Mouse (Mus musculus): Measurements from ENCODE around the gene Esyt1. TPM values are rescaled to one million over a fixed set of nuclear protein-coding genes. Genes with fewer than 3 reads are reported as not detected.
"Not testable (repeated sequence)": the region's sequence is repeated elsewhere in the genome, so short reads cannot be mapped to it uniquely, and the experiment has no call there.

The Esyt1 gene
- polyA plus RNA-seq, 1 experiment, result 75.2 TPM

DNA sequence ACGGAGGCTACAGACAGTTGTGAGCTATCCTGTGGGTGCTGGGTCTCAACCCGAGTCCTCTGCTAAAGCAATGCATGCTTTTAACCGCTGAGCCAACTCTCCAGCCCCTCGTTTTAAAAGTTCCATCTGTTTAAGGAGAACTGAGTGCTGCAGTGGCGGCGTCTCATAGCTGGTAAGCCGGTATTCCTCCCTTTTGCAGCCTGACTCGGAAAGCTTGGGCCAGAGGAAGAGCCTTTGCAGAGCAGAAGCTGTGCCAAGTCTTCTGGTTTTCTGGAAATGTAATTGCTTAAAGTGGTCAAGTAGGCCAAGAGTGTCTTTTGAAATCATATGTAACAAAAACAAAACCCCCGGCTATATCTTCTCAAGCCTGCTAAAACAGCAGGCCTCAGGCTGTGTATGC is 17.4 kb downstream of the Esyt1 start:
- no peak overlapping the region for H3K4me3 ChIP-seq (ENCODE audit: insufficient read depth, low read length)
- no peak overlapping the region for H3K27ac ChIP-seq (ENCODE audit: insufficient read depth, low read length)
- no peaks in the 10 kb centered on the region; the same call in 1 of the 2 replicates for H3K4me1 ChIP-seq (ENCODE audit: control insufficient read depth, insufficient read depth, low read length)
- TF ChIP-seq CTCF (IDR thresholded peaks at IDR 0.05; ENCODE audit: borderline replicate concordance, insufficient read depth, low read length) (no peak), POLR2A (IDR thresholded peaks at IDR 0.05; ENCODE audit: low read depth, low read length) (no peak)

GRCm38 (mm10) chr10:128505974-128506373 is 19.7 kb downstream of the Esyt1 start:
- Histone ChIP-seq H3K4me3 (ENCODE audit: insufficient read depth, low read length) (no peak overlapping the region), H3K27ac (ENCODE audit: insufficient read depth, low read length) (no peak overlapping the region)
- TF ChIP-seq CTCF (IDR thresholded peaks at IDR 0.05; ENCODE audit: borderline replicate concordance, insufficient read depth, low read length) (no peak), POLR2A (IDR thresholded peaks at IDR 0.05; ENCODE audit: low read depth, low read length) (no peak)

DNA sequence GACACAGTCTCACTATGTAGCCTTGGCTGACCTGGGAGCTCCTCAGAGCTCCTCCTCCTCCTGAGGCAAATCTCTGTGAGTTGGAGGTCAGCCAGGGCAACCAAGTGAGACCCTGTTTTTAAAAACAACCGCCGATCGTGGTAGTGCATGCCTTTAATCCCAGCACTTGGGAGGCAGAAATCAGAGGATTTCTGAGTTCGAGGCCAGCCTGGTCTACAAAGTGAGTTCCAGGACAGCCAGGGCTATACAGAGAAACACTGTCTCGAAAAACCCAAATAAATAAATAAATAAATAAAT is 20.4 kb downstream of the Esyt1 start:
- not testable (repeated sequence) for H3K4me1 ChIP-seq (ENCODE audit: control insufficient read depth, insufficient read depth, low read length); H3K4me3 ChIP-seq (ENCODE audit: insufficient read depth, low read length); H3K27ac ChIP-seq (ENCODE audit: insufficient read depth, low read length)

More at GRCm38 (mm10) chr10:128505974-128506373, 19.7 kb downstream of the Esyt1 start:
- H3K4me1 ChIP-seq (ENCODE audit: control insufficient read depth, insufficient read depth, low read length), result peaks cover 2% of the 10 kb centered on the region; the same call in 1 of the 2 replicates

DNA sequence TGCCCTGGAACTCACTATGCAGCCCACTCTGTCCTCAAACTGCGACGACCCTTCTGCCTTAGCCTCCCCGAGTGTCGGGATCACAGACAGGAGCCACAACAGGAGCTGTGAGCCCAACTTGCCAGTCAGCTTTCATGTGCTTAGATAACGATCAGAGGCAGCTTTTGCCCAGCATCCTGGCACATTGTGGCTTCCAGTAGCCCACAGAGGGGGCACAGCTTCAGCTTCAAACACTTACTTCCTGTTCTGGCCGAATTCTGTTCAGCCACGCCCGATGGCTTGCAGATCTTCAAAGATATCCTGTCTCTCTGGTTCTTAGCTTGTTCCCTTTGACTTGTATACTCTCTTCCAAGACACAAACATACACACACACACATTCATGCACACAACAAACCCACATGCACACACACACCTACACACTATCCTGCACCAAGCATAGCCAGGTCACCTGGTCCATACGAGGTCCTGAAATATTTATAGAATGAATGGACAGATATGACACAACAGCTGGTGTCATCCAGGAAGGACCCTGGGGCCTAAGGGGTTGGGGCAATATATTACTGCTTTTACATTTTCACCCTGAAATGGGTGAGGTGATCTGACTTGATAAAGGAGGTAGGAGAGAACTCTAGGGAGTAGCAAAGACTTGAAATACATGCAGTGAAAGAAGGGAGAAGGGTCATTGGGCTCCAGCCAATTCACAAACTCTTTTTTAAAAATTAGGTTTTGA is 20.9 kb downstream of the Esyt1 start:
- H3K4me1 ChIP-seq (ENCODE audit: control insufficient read depth, insufficient read depth, low read length), result peaks cover 2% of the 10 kb centered on the region; the same call in 1 of the 2 replicates
- TF ChIP-seq POLR2A (IDR thresholded peaks at IDR 0.05; ENCODE audit: low read depth, low read length), result no peak
- TF ChIP-seq CTCF (IDR thresholded peaks at IDR 0.05; ENCODE audit: borderline replicate concordance, insufficient read depth, low read length), result no peak
- H3K27ac ChIP-seq (ENCODE audit: insufficient read depth, low read length), result no peak overlapping the region
- no peak overlapping the region for H3K4me3 ChIP-seq (ENCODE audit: insufficient read depth, low read length)

DNA sequence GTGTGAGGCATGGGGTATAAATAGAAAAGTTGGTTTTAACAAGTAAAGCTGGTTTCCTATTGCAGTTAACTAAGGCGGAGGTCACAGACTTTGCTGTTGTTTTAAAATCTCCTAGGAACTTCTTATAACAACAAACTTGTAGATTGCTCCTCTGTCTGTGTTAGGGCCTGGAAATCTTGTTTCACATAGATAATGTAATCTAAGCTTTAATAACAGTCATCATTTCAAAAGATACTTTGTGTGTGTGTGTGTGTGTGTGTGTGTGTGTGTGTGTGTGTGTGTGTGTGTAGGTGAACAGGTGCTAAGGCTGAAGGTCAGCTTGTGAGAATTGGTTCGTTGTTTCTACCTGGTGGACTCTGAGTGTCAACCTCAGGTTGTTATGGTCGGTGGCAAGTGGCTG is 21.7 kb downstream of the Esyt1 start:
- Histone ChIP-seq H3K4me1 (ENCODE audit: control insufficient read depth, insufficient read depth, low read length) (peaks cover 2% of the 10 kb centered on the region; the same call in 1 of the 2 replicates), H3K4me3 (ENCODE audit: insufficient read depth, low read length) (no peak overlapping the region), H3K27ac (ENCODE audit: insufficient read depth, low read length) (no peak overlapping the region)
- TF ChIP-seq CTCF (IDR thresholded peaks at IDR 0.05; ENCODE audit: borderline replicate concordance, insufficient read depth, low read length) (no peak), POLR2A (IDR thresholded peaks at IDR 0.05; ENCODE audit: low read depth, low read length) (no peak)

GRCm38 (mm10) chr10:128503532-128503931 is 22.1 kb downstream of the Esyt1 start:
- H3K4me3 ChIP-seq (ENCODE audit: insufficient read depth, low read length), result no peak overlapping the region
- TF ChIP-seq POLR2A (IDR thresholded peaks at IDR 0.05; ENCODE audit: low read depth, low read length) (no peak), CTCF (IDR thresholded peaks at IDR 0.05; ENCODE audit: borderline replicate concordance, insufficient read depth, low read length) (no peak)
- H3K4me1 ChIP-seq (ENCODE audit: control insufficient read depth, insufficient read depth, low read length), result peaks cover 2% of the 10 kb centered on the region; the same call in 1 of the 2 replicates
- H3K27ac ChIP-seq (ENCODE audit: insufficient read depth, low read length), result no peak overlapping the region

DNA sequence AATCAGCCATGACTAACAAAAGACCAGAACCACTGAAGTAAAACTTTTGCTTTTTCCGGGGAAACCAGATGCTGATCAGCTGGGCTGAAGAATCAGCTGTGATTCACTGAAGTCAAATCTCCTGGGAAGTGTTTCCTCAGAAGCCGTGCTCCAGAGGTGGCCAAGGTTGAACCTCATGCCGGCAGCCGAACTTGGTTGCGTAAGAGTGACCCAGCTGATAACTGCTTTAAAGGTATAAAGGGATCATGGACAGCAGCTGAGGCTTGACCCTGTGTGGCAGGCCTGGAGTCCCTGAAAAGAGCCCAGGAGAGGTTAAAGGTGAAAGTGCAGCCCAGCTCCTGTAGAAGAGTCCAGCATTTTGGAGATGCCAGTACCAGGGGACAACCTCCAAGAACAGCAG is 23.3 kb downstream of the Esyt1 start:
- TF ChIP-seq CTCF (IDR thresholded peaks at IDR 0.05; ENCODE audit: borderline replicate concordance, insufficient read depth, low read length), result no peak
- TF ChIP-seq POLR2A (IDR thresholded peaks at IDR 0.05; ENCODE audit: low read depth, low read length), result no peak
- no peak overlapping the region for H3K4me3 ChIP-seq (ENCODE audit: insufficient read depth, low read length)
- peaks cover 2% of the 10 kb centered on the region; the same call in 1 of the 2 replicates for H3K4me1 ChIP-seq (ENCODE audit: control insufficient read depth, insufficient read depth, low read length)
- H3K27ac ChIP-seq (ENCODE audit: insufficient read depth, low read length), result no peak overlapping the region

- H3K4me1 ChIP-seq (ENCODE audit: control insufficient read depth, insufficient read depth, low read length), result 0 out of 2 replicates have a peak, but pooled peaks cover 7% of the 10 kb centered on the region
- TF ChIP-seq POLR2A (IDR thresholded peaks at IDR 0.05; ENCODE audit: low read depth, low read length) (peak; percentile 51), CTCF (IDR thresholded peaks at IDR 0.05; ENCODE audit: borderline replicate concordance, insufficient read depth, low read length) (no peak)
- peak overlapping the region; percentile 53 for H3K27ac ChIP-seq (ENCODE audit: insufficient read depth, low read length)
- peak overlapping the region; percentile 55 for H3K4me3 ChIP-seq (ENCODE audit: insufficient read depth, low read length)
Observed at GRCm38 (mm10) chr10:128499116-128499671, 26.5 kb downstream of the Esyt1 start.

DNA sequence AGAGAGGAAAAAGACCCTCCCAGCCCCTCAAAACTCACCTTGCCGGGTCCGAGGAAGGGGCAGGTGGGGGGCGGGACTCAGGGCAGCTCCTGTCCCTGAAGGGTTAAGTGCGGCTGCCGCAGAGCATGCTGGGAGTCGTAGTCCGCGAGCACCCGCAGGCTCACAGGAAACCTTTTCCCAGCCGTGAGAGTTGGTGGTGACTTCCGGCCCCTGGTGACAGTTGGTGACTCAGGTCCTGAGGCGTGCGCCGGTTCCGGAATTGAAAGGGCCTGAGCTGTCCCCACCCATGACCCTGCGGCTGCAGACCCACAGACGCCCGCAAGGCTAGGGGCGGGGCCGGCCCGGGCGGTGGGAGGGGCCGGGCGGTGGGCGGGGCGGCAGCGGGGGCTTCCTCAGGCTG is 27.1 kb downstream of the Esyt1 start, which contains the start of gene Myl6b:
Gene Myl6b, minus strand, starts transcription at position 96 of the 400 bp plus-strand sequence.
- TF ChIP-seq CTCF (IDR thresholded peaks at IDR 0.05; ENCODE audit: borderline replicate concordance, insufficient read depth, low read length) (no peak), POLR2A (IDR thresholded peaks at IDR 0.05; ENCODE audit: low read depth, low read length) (no peak)
- peak within 1 kb of the TSS; percentile 53 for H3K27ac ChIP-seq (ENCODE audit: insufficient read depth, low read length)
- 0 out of 2 replicates have a peak, but pooled peaks cover 7% of the 10 kb centered on the region for H3K4me1 ChIP-seq (ENCODE audit: control insufficient read depth, insufficient read depth, low read length)
- H3K4me3 ChIP-seq (ENCODE audit: insufficient read depth, low read length), result peak within 1 kb of the TSS; percentile 55

- no peak overlapping the region for H3K4me3 ChIP-seq (ENCODE audit: insufficient read depth, low read length)
- no peak for TF ChIP-seq POLR2A (IDR thresholded peaks at IDR 0.05; ENCODE audit: low read depth, low read length)
- no peak for TF ChIP-seq CTCF (IDR thresholded peaks at IDR 0.05; ENCODE audit: borderline replicate concordance, insufficient read depth, low read length)
- 0 out of 2 replicates have a peak, but pooled peaks cover 7% of the 10 kb centered on the region for H3K4me1 ChIP-seq (ENCODE audit: control insufficient read depth, insufficient read depth, low read length)
- no peak overlapping the region for H3K27ac ChIP-seq (ENCODE audit: insufficient read depth, low read length)
Observed at GRCm38 (mm10) chr10:128497134-128497737, 28.4 kb downstream of the Esyt1 start.

Measured in embryonic fibroblast, embryonic 13.5 days (primary cell).